In the genomic region with DNA sequence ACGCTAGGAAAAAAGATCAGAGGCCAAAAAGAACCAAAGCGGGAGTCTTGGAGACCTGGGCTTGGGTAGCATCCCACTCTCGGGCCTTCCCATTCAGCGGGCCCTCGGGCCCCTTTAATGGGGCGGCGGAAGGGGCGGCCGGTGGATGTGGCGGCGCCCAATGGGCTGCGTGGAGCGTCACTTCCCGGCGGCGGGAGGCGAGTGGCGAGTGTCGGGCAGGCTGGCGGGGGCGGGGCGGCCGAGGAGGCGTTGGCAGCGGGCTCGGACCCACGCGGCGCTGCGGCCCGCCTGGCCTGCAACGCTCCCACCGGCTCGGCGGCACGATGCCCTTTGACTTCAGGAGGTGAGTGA, we compare ENCODE assay signal across 8 mouse cellular contexts. TPM values are rescaled to one million over a fixed set of nuclear protein-coding genes. Genes with fewer than 3 reads are reported as not detected.
DNase-seq lines count a peak whose midpoint lies in the region; ATAC-seq and TF ChIP-seq lines count a peak whose summit lies in the region.

A gene (plus strand): TSS at position 200 of the 351 bp plus-strand sequence.

- WGBS in heart, embryonic 12.5 days = under 1% methylated on average over 27 of the region's 36 CpGs
- 0% methylated on average over 26 of the region's 36 CpGs for WGBS in kidney, embryonic 16.5 days

- peaks cover 49% of the 10 kb centered on the region for H3K79me2 ChIP-seq in C2C12 (ENCODE audit: control insufficient read depth, insufficient read depth)

- peak within 1 kb of the TSS; percentile 89 for H3K4me3 ChIP-seq in C2C12 (ENCODE audit: insufficient read depth, poor library complexity, severe bottlenecking)
- peak within 1 kb of the TSS; percentile 71 for H3K4me3 ChIP-seq in erythroblast, embryonic 14.5 days (replicated peaks)
- peak within 1 kb of the TSS; percentile 89 for H3K4me3 ChIP-seq in heart, embryonic 12.5 days
- peak within 1 kb of the TSS; percentile 86 for H3K4me3 ChIP-seq in kidney, embryonic 16.5 days (ENCODE audit: low read length)

- peak; percentile 90 for TF ChIP-seq POLR2A in brain, embryonic 14.5 days (IDR thresholded peaks at IDR 0.05; ENCODE audit: borderline replicate concordance, extremely low read depth, insufficient read depth, insufficient read length, poor library complexity, severe bottlenecking)

- ATAC-seq in heart, embryonic 12.5 days (ENCODE audit: insufficient number of reproducible peaks, low FRiP score) = peak; percentile 92
- peak; percentile 95 for ATAC-seq in kidney, embryonic 16.5 days (ENCODE audit: low FRiP score, low TSS enrichment)

- peak within 1 kb of the TSS; percentile 93 for H3K4me2 ChIP-seq in heart, embryonic 12.5 days
- peak within 1 kb of the TSS; percentile 96 for H3K4me2 ChIP-seq in kidney, embryonic 16.5 days (replicated peaks; ENCODE audit: low read depth, low read length)

- peak within 1 kb of the TSS; percentile 92 for H3K9ac ChIP-seq in heart, embryonic 12.5 days
- H3K9ac ChIP-seq in kidney, embryonic 16.5 days (replicated peaks; ENCODE audit: low read length) = peak within 1 kb of the TSS; percentile 92

- H3K4me1 ChIP-seq in erythroblast, embryonic 14.5 days (ENCODE audit: control insufficient read depth) = peaks cover 47% of the 10 kb centered on the region
- H3K4me1 ChIP-seq in heart, embryonic 12.5 days (replicated peaks) = peaks cover 31% of the 10 kb centered on the region
- H3K4me1 ChIP-seq in kidney, embryonic 16.5 days (ENCODE audit: insufficient read depth, low read length) = peaks cover 40% of the 10 kb centered on the region

- H3K79me3 ChIP-seq in C2C12 (ENCODE audit: low read depth) = peaks cover 43% of the 10 kb centered on the region

- peaks cover 21% of the 10 kb centered on the region for H3K36me3 ChIP-seq in C2C12 (ENCODE audit: control insufficient read depth, insufficient read depth)
- peaks cover 6% of the 10 kb centered on the region for H3K36me3 ChIP-seq in erythroblast, embryonic 14.5 days (ENCODE audit: control insufficient read depth)
- peaks cover 32% of the 10 kb centered on the region for H3K36me3 ChIP-seq in heart, embryonic 12.5 days
- H3K36me3 ChIP-seq in kidney, embryonic 16.5 days (ENCODE audit: insufficient read depth, low read length) = 0 out of 2 replicates have a peak, but pooled peaks cover 10% of the 10 kb centered on the region

- TF ChIP-seq CTCF in C2C12 (IDR thresholded peaks at IDR 0.05; ENCODE audit: control insufficient read depth, insufficient read depth, insufficient read length) = no peak
- no peak for TF ChIP-seq CTCF in brain, embryonic 14.5 days (IDR thresholded peaks at IDR 0.05; ENCODE audit: borderline replicate concordance, extremely low read depth, insufficient read depth, insufficient read length)

- peak; percentile 95 for DNase-seq in brain, embryonic 14.5 days (ENCODE audit: low read depth)
- peak; percentile 92 for DNase-seq in liver
- DNase-seq in monocyte, adult 2 months (ENCODE audit: low read depth in 1 of 2, low spot score in 2 of 2) = peak; percentile 50 to 77
- peak; percentile 72 to 83 for DNase-seq in spleen, postnatal 14 days (ENCODE audit: low spot score in 2 of 2)

- no peaks in the 10 kb centered on the region for H3K27me3 ChIP-seq in C2C12 (ENCODE audit: control insufficient read depth, insufficient read depth, insufficient read length)
- peaks cover 4% of the 10 kb centered on the region for H3K27me3 ChIP-seq in erythroblast, embryonic 14.5 days (ENCODE audit: control insufficient read depth)
- H3K27me3 ChIP-seq in heart, embryonic 12.5 days (replicated peaks) = no peaks in the 10 kb centered on the region
- H3K27me3 ChIP-seq in kidney, embryonic 16.5 days (ENCODE audit: insufficient read depth, low read length) = no peaks in the 10 kb centered on the region

- peak within 1 kb of the TSS; percentile 74 for H3K27ac ChIP-seq in heart, embryonic 12.5 days (ENCODE audit: poor library complexity, severe bottlenecking)
- H3K27ac ChIP-seq in kidney, embryonic 16.5 days (ENCODE audit: low read length) = peak within 1 kb of the TSS; percentile 85

- no peaks in the 10 kb centered on the region; the same call in 1 of the 2 replicates for H3K9me3 ChIP-seq in erythroblast, embryonic 14.5 days (ENCODE audit: control insufficient read depth, low read length)
- no peaks in the 10 kb centered on the region; the same call in 1 of the 2 replicates for H3K9me3 ChIP-seq in heart, embryonic 12.5 days (replicated peaks)
- peaks cover 4% of the 10 kb centered on the region; the same call in 1 of the 2 replicates for H3K9me3 ChIP-seq in kidney, embryonic 16.5 days (ENCODE audit: low read length)

- H3ac ChIP-seq in C2C12 (ENCODE audit: control insufficient read depth, insufficient read length, low read depth) = peak within 1 kb of the TSS; percentile 98

TF ChIP-seq in C2C12, 6 proteins besides CTCF, POLR2A, EP300 and RAD21:
- TF ChIP-seq MAX (IDR thresholded peaks at IDR 0.05) (peak; percentile 78), USF1 (IDR thresholded peaks at IDR 0.05; ENCODE audit: low read depth) (no peak)

RNA-seq across cellular contexts. Expression of the gene that starts here (rescaled TPM):
- 114 TPM for polyA plus RNA-seq in C2C12 (2012; fragmentation: generic; extraction: Trizol)
- polyA plus RNA-seq in brain, embryonic 14.5 days (2012; rRNA removed) = 193 and 218 TPM in 2 replicates
- 0.23 and 0.28 TPM in 2 replicates for polyA plus RNA-seq in erythroblast, embryonic 14.5 days (2012)
- 115 and 121 TPM in 2 replicates for polyA plus RNA-seq in heart, embryonic 12.5 days (2016; fragmentation: Nextera tagmentation; extraction: Ambion mirVana)
- polyA plus RNA-seq in kidney, embryonic 16.5 days (2015; fragmentation: Nextera tagmentation; extraction: Ambion mirVana) = 131 and 141 TPM in 2 replicates

Comparison
In these comparisons a context has a peak if more than half of its experiments do, and no peak if none do; other contexts are left out.
1. Peak in every context shown above with its lines: DNase-seq, ATAC-seq, H3K4me3 ChIP-seq and H3K27ac ChIP-seq.
2. RNA of the gene that starts here (polyA plus RNA-seq): 193 to 218 TPM in brain, embryonic 14.5 days, 131 to 141 TPM in kidney, embryonic 16.5 days, 115 to 121 TPM in heart, embryonic 12.5 days and 114 TPM in C2C12 (single experiment); 0.23 to 0.28 TPM in erythroblast, embryonic 14.5 days; every median in the first group is over 10 times any median in the second.